Mouse (Mus musculus): ENCODE results near the gene Nmnat3.

Gene Nmnat3

GRCm38 (mm10) chr9:98379736-98380135 is 92.5 kb downstream of the Nmnat3 start:
- H3K4me1 ChIP-seq (replicated peaks; ENCODE audit: low read depth, low read length): no peaks in the 10 kb centered on the region
- no peaks in the 10 kb centered on the region for H3K27me3 ChIP-seq (ENCODE audit: insufficient read depth, low read length)
- no peaks in the 10 kb centered on the region for H3K36me3 ChIP-seq (ENCODE audit: insufficient read depth, low read length)
- TF ChIP-seq NANOG (IDR thresholded peaks at IDR 0.05; ENCODE audit: borderline replicate concordance, low read length) (no peak), CTCF (conservative IDR thresholded peaks at IDR 0.05; ENCODE audit: low read length) (no peak), POU5F1 (IDR thresholded peaks at IDR 0.05; ENCODE audit: borderline replicate concordance, low read length) (no peak)
- no peaks in the 10 kb centered on the region; the same call in 1 of the 2 replicates for H3K9me3 ChIP-seq (ENCODE audit: low read length)
- no peak overlapping the region for H3K4me3 ChIP-seq (replicated peaks; ENCODE audit: low read length)

GRCm38 (mm10) chr9:98380593-98380992 is 93.4 kb downstream of the Nmnat3 start:
- TF ChIP-seq NANOG (IDR thresholded peaks at IDR 0.05; ENCODE audit: borderline replicate concordance, low read length) (no peak), POU5F1 (IDR thresholded peaks at IDR 0.05; ENCODE audit: borderline replicate concordance, low read length) (no peak), CTCF (conservative IDR thresholded peaks at IDR 0.05; ENCODE audit: low read length) (no peak)
- Histone ChIP-seq H3K27me3 (ENCODE audit: insufficient read depth, low read length) (no peaks in the 10 kb centered on the region), H3K4me3 (replicated peaks; ENCODE audit: low read length) (no peak overlapping the region)

GRCm38 (mm10) chr9:98387741-98388632 is 100.8 kb downstream of the Nmnat3 start:
- H3K9me3 ChIP-seq (ENCODE audit: low read length): no peaks in the 10 kb centered on the region
- H3K4me1 ChIP-seq (replicated peaks; ENCODE audit: low read depth, low read length): no peaks in the 10 kb centered on the region
- no peak for TF ChIP-seq NANOG (IDR thresholded peaks at IDR 0.05; ENCODE audit: borderline replicate concordance, low read length)
- H3K4me3 ChIP-seq (replicated peaks; ENCODE audit: low read length): no peak overlapping the region
- peaks cover 20% of the 10 kb centered on the region for H3K27me3 ChIP-seq (ENCODE audit: insufficient read depth, low read length)
- H3K36me3 ChIP-seq (ENCODE audit: insufficient read depth, low read length): no peaks in the 10 kb centered on the region

More at GRCm38 (mm10) chr9:98380593-98380992, 93.4 kb downstream of the Nmnat3 start:
- Histone ChIP-seq H3K9me3 (ENCODE audit: low read length) (no peaks in the 10 kb centered on the region; the same call in 1 of the 2 replicates), H3K4me1 (replicated peaks; ENCODE audit: low read depth, low read length) (no peaks in the 10 kb centered on the region), H3K36me3 (ENCODE audit: insufficient read depth, low read length) (no peaks in the 10 kb centered on the region)

GRCm38 (mm10) chr9:98388633-98388965 is 101.4 kb downstream of the Nmnat3 start:
- Histone ChIP-seq H3K9me3 (ENCODE audit: low read length) (no peaks in the 10 kb centered on the region), H3K4me3 (replicated peaks; ENCODE audit: low read length) (no peak overlapping the region), H3K27me3 (ENCODE audit: insufficient read depth, low read length) (peaks cover 20% of the 10 kb centered on the region), H3K36me3 (ENCODE audit: insufficient read depth, low read length) (no peaks in the 10 kb centered on the region), H3K4me1 (replicated peaks; ENCODE audit: low read depth, low read length) (no peaks in the 10 kb centered on the region)
- TF ChIP-seq NANOG (IDR thresholded peaks at IDR 0.05; ENCODE audit: borderline replicate concordance, low read length): no peak
- TF ChIP-seq POU5F1 (IDR thresholded peaks at IDR 0.05; ENCODE audit: borderline replicate concordance, low read length): no peak
- TF ChIP-seq CTCF (conservative IDR thresholded peaks at IDR 0.05; ENCODE audit: low read length): no peak

GRCm38 (mm10) chr9:98393496-98393895 is 106.3 kb downstream of the Nmnat3 start:
- TF ChIP-seq POU5F1 (IDR thresholded peaks at IDR 0.05; ENCODE audit: borderline replicate concordance, low read length) (no peak), NANOG (IDR thresholded peaks at IDR 0.05; ENCODE audit: borderline replicate concordance, low read length) (no peak), CTCF (conservative IDR thresholded peaks at IDR 0.05; ENCODE audit: low read length) (no peak)
- Histone ChIP-seq H3K36me3 (ENCODE audit: insufficient read depth, low read length) (no peaks in the 10 kb centered on the region), H3K27me3 (ENCODE audit: insufficient read depth, low read length) (0 out of 2 replicates have a peak, but pooled peaks cover 8% of the 10 kb centered on the region), H3K4me1 (replicated peaks; ENCODE audit: low read depth, low read length) (no peaks in the 10 kb centered on the region), H3K4me3 (replicated peaks; ENCODE audit: low read length) (no peak overlapping the region), H3K9me3 (ENCODE audit: low read length) (peaks cover 1% of the 10 kb centered on the region; the same call in 1 of the 2 replicates)

GRCm38 (mm10) chr9:98397211-98397610 is 110.0 kb downstream of the Nmnat3 start:
- Histone ChIP-seq H3K4me1 (replicated peaks; ENCODE audit: low read depth, low read length) (no peaks in the 10 kb centered on the region), H3K4me3 (replicated peaks; ENCODE audit: low read length) (no peak overlapping the region), H3K36me3 (ENCODE audit: insufficient read depth, low read length) (no peaks in the 10 kb centered on the region), H3K9me3 (ENCODE audit: low read length) (peaks cover 3% of the 10 kb centered on the region; the same call in 1 of the 2 replicates), H3K27me3 (ENCODE audit: insufficient read depth, low read length) (no peaks in the 10 kb centered on the region)
- TF ChIP-seq CTCF (conservative IDR thresholded peaks at IDR 0.05; ENCODE audit: low read length) (no peak), NANOG (IDR thresholded peaks at IDR 0.05; ENCODE audit: borderline replicate concordance, low read length) (no peak), POU5F1 (IDR thresholded peaks at IDR 0.05; ENCODE audit: borderline replicate concordance, low read length) (no peak)

- H3K36me3 ChIP-seq (ENCODE audit: insufficient read depth, low read length): no peaks in the 10 kb centered on the region
- H3K27me3 ChIP-seq (ENCODE audit: insufficient read depth, low read length): no peaks in the 10 kb centered on the region
- no peak overlapping the region for H3K4me3 ChIP-seq (replicated peaks; ENCODE audit: low read length)
- no peaks in the 10 kb centered on the region for H3K4me1 ChIP-seq (replicated peaks; ENCODE audit: low read depth, low read length)
- peaks cover 3% of the 10 kb centered on the region; the same call in 1 of the 2 replicates for H3K9me3 ChIP-seq (ENCODE audit: low read length)
- no peak for TF ChIP-seq POU5F1 (IDR thresholded peaks at IDR 0.05; ENCODE audit: borderline replicate concordance, low read length)
- no peak for TF ChIP-seq NANOG (IDR thresholded peaks at IDR 0.05; ENCODE audit: borderline replicate concordance, low read length)
- TF ChIP-seq CTCF (conservative IDR thresholded peaks at IDR 0.05; ENCODE audit: low read length): no peak
Observed at GRCm38 (mm10) chr9:98397866-98398265, 110.6 kb downstream of the Nmnat3 start.

GRCm38 (mm10) chr9:98400185-98400894 is 113.1 kb downstream of the Nmnat3 start:
- H3K36me3 ChIP-seq (ENCODE audit: insufficient read depth, low read length): no peaks in the 10 kb centered on the region
- H3K4me3 ChIP-seq (replicated peaks; ENCODE audit: low read length): no peak overlapping the region
- peaks cover 3% of the 10 kb centered on the region; the same call in 1 of the 2 replicates for H3K9me3 ChIP-seq (ENCODE audit: low read length)
- TF ChIP-seq NANOG (IDR thresholded peaks at IDR 0.05; ENCODE audit: borderline replicate concordance, low read length): no peak
- no peak for TF ChIP-seq CTCF (conservative IDR thresholded peaks at IDR 0.05; ENCODE audit: low read length)
- no peak for TF ChIP-seq POU5F1 (IDR thresholded peaks at IDR 0.05; ENCODE audit: borderline replicate concordance, low read length)
- no peaks in the 10 kb centered on the region for H3K4me1 ChIP-seq (replicated peaks; ENCODE audit: low read depth, low read length)
- H3K27me3 ChIP-seq (ENCODE audit: insufficient read depth, low read length): no peaks in the 10 kb centered on the region

Measured in E14TG2a.4 (cell line).